In genomic region chrX:105006445-105006844, GRCm38 (mm10) we compare ENCODE assay signal across 9 mouse cellular contexts.
A peak's percentile ranks its signal among the peaks of the same experiment; 100 is the strongest.
DNase-seq lines count a peak whose midpoint lies in the region; ATAC-seq and TF ChIP-seq lines count a peak whose summit lies in the region.
"Had no signal": no experiment of that assay in that cellular context is flagged by ENCODE, and none has a peak within 500 bp of the region (broad histone marks: within the 10 kb centered on the region; RNA-seq: fewer than 3 reads in every experiment).

No protein-coding gene starts in this region.

- TF ChIP-seq CTCF in gastrocnemius, adult 2 months (IDR thresholded peaks at IDR 0.05): peak; percentile 69
- TF ChIP-seq CTCF in stomach, postnatal 0 days (IDR thresholded peaks at IDR 0.05; ENCODE audit: low read depth): peak; percentile 77

- H3K9me3 ChIP-seq in stomach, postnatal 0 days (ENCODE audit: control insufficient read depth, low read length): no peaks in the 10 kb centered on the region
- H3K9me3 ChIP-seq: neural tube, embryonic 12.5 days had no signal

- no peak overlapping the region for H3K27ac ChIP-seq in gastrocnemius, adult 2 months
- H3K27ac ChIP-seq in stomach, postnatal 0 days (replicated peaks): no peak overlapping the region
- H3K27ac ChIP-seq: neural tube, embryonic 12.5 days had no signal

- WGBS in stomach, postnatal 0 days: 5% methylated on average over 2 of the region's 2 CpGs

- ATAC-seq in stomach, postnatal 0 days (ENCODE audit: low FRiP score, low TSS enrichment): no peak

- H3K27me3 ChIP-seq in stomach, postnatal 0 days (ENCODE audit: control insufficient read depth, insufficient read depth, low read length): no peaks in the 10 kb centered on the region
- H3K27me3 ChIP-seq: neural tube, embryonic 12.5 days had no signal

- intact Hi-C loops in gastrocnemius, adult 2 months (cut with DNase I): loop anchor here (5.0 kb wide), 1 partner anchor 829 kb away; no protein-coding TSS in a partner anchor

- H3K4me1 ChIP-seq in stomach, postnatal 0 days (replicated peaks; ENCODE audit: control insufficient read depth, insufficient read depth): no peaks in the 10 kb centered on the region
- H3K4me1 ChIP-seq: neural tube, embryonic 12.5 days had no signal

- no peak overlapping the region for H3K4me3 ChIP-seq in gastrocnemius, adult 2 months
- no peak overlapping the region for H3K4me3 ChIP-seq in stomach, postnatal 0 days (ENCODE audit: low read depth, low read length)
- H3K4me3 ChIP-seq: neural tube, embryonic 12.5 days had no signal

- H3K9ac ChIP-seq in stomach, postnatal 0 days (ENCODE audit: low read length): no peak overlapping the region
- H3K9ac ChIP-seq: neural tube, embryonic 12.5 days had no signal

- no peak for TF ChIP-seq EP300 in stomach, postnatal 0 days (optimal IDR thresholded peaks at IDR 0.05)

- peak; percentile 12 for DNase-seq in gastrocnemius, adult 2 months
- DNase-seq in gastrocnemius, postnatal 25 days: no peak
- DNase-seq in right cerebral cortex, postnatal 4 days: peak; percentile 3
- DNase-seq in right cerebral cortex, postnatal 36 days (ENCODE audit: low spot score in 2 of 2): no peak
- DNase-seq in cerebellum, postnatal 25 days: peak; percentile 14 to 32
- DNase-seq in layer of hippocampus, postnatal 14 days (ENCODE audit: low spot score in 2 of 2): peak; percentile 1 to 48
- DNase-seq in stomach, postnatal 0 days (ENCODE audit: low spot score): no peak
- DNase-seq in ovary, postnatal 36 days (ENCODE audit: low spot score): no peak

- H3K4me2 ChIP-seq in stomach, postnatal 0 days (replicated peaks; ENCODE audit: low read depth): no peak overlapping the region
- H3K4me2 ChIP-seq: neural tube, embryonic 12.5 days had no signal

- H3K36me3 ChIP-seq in stomach, postnatal 0 days (ENCODE audit: control insufficient read depth, insufficient read depth, low read length): no peaks in the 10 kb centered on the region
- H3K36me3 ChIP-seq: neural tube, embryonic 12.5 days had no signal

Comparison
In these comparisons a context has a peak if more than half of its experiments do, and no peak if none do; other contexts are left out.
1. DNase-seq: peak in gastrocnemius, adult 2 months (single experiment), right cerebral cortex, postnatal 4 days (single experiment), cerebellum, postnatal 25 days (2 of 2) and layer of hippocampus, postnatal 14 days (2 of 2); none in gastrocnemius, postnatal 25 days (single experiment), right cerebral cortex, postnatal 36 days (0 of 2), stomach, postnatal 0 days (single experiment) and ovary, postnatal 36 days (single experiment).